Mouse (Mus musculus) liver, embryonic 12.5 days (tissue): ENCODE data around the gene Dclk2. TPM values are rescaled to one million over a fixed set of nuclear protein-coding genes. Genes with fewer than 3 reads are reported as not detected.

ENCODE experiments used
- ATAC-seq: fragments of 200-750 bp; cut with Nextera tagmentation; 2 replicates; pipeline ENCODE4 v1.8.0; 2017; ENCODE audit warnings: moderate number of reproducible peaks, mild to moderate bottlenecking, moderate library complexity
- H3K27ac ChIP-seq: fragments of 300-500 bp; sonication (generic); 2 replicates; pipeline ENCODE4 v1.5.1; 2016; ENCODE audit warnings: mild to moderate bottlenecking
- H3K27me3 ChIP-seq: fragments of 300-500 bp; sonication (generic); replicated peaks from 2 replicates; pipeline ENCODE4 v1.6.1; 2016; ENCODE audit warnings: mild to moderate bottlenecking, moderate library complexity
- H3K36me3 ChIP-seq: fragments of 300-500 bp; sonication (generic); 2 replicates; pipeline ENCODE4 v1.6.1; 2016; ENCODE audit warnings: mild to moderate bottlenecking, moderate library complexity
- H3K4me1 ChIP-seq: fragments of 300-500 bp; sonication (generic); 2 replicates; pipeline ENCODE4 v1.6.1; 2016
- H3K4me2 ChIP-seq: fragments of 300-500 bp; sonication (generic); 2 replicates; pipeline ENCODE4 v1.6.1; 2016; ENCODE audit warnings: mild to moderate bottlenecking, moderate library complexity
- H3K4me3 ChIP-seq: fragments of 300-500 bp; sonication (generic); 2 replicates; pipeline ENCODE4 v1.5.1; 2016; ENCODE audit warnings: mild to moderate bottlenecking, moderate library complexity
- H3K9ac ChIP-seq: fragments of 300-500 bp; sonication (generic); 2 replicates; pipeline ENCODE4 v1.6.1; 2016; ENCODE audit warnings: mild to moderate bottlenecking, moderate library complexity
- H3K9me3 ChIP-seq: fragments of 300-500 bp; sonication (generic); replicated peaks from 2 replicates; pipeline ENCODE4 v1.6.1; 2016; ENCODE audit warnings: mild to moderate bottlenecking, moderate library complexity
- WGBS: fragments of 180-500 bp; shearing (Covaris S2); methylation state at CpG from one replicate; pipeline ENCODE4 v1.1.7; 2016; ENCODE audit not compliant: insufficient replicate concordance; 5-methylcytosine and 5-hydroxymethylcytosine counted together
- polyA plus RNA-seq: library from polyadenylated mRNA; unstranded; fragments of >200 nt; fragmentation: Nextera tagmentation; extraction: Ambion mirVana; gene quantifications from 2 replicates; pipeline ENCODE4 v1.2.1, GENCODE M21; 2016

Gene Dclk2
- polyA plus RNA-seq, 1 experiment from 2014 or later, result 11.3 TPM

GRCm38 (mm10) chr3:86761095-86762035 is 159.3 kb downstream of the Dclk2 start:
- no peak overlapping the region for H3K9ac ChIP-seq
- H3K4me2 ChIP-seq, result no peak overlapping the region
- WGBS, result 59% methylated on average over 9 of the region's 9 CpGs
- H3K27me3 ChIP-seq, result no peaks in the 10 kb centered on the region
- no peaks in the 10 kb centered on the region for H3K9me3 ChIP-seq
- no peaks in the 10 kb centered on the region for H3K4me1 ChIP-seq
- no peaks in the 10 kb centered on the region for H3K36me3 ChIP-seq
- no peak overlapping the region for H3K27ac ChIP-seq
- no peak overlapping the region for H3K4me3 ChIP-seq
- ATAC-seq, result no peak

- H3K27ac ChIP-seq, result no peak overlapping the region
- no peak overlapping the region for H3K9ac ChIP-seq
- H3K9me3 ChIP-seq, result no peaks in the 10 kb centered on the region
- H3K4me1 ChIP-seq, result no peaks in the 10 kb centered on the region
- H3K27me3 ChIP-seq, result no peaks in the 10 kb centered on the region
- no peak for ATAC-seq
- H3K4me3 ChIP-seq, result no peak overlapping the region
- whole genome bisulfite sequencing, result 79% methylated on average over 7 of the region's 7 CpGs
- H3K36me3 ChIP-seq, result no peaks in the 10 kb centered on the region
- no peak overlapping the region for H3K4me2 ChIP-seq
Observed at GRCm38 (mm10) chr3:86760474-86760873, 160.2 kb downstream of the Dclk2 start.

DNA sequence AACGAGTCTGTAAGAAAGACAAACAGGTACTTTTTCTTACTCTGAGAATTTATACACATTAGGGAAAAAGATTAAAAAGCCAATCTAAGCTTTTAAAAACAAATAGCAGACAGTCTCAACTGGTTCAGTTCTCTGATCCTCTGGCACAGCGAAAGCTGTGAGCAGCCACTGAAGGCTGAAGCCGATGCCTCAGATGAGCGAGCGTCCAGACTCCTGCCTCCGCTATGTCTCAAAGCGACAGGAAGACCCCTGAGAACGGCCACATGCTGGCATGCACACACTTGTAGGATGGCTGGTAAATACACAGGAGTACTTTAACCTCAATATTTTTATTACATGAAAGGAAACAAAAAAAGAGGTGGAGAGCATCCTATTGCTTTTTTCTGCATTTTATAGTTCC is 160.8 kb downstream of the Dclk2 start:
- Histone ChIP-seq H3K4me2 (no peak overlapping the region), H3K27me3 (no peaks in the 10 kb centered on the region), H3K36me3 (no peaks in the 10 kb centered on the region), H3K4me3 (no peak overlapping the region), H3K9ac (no peak overlapping the region), H3K27ac (no peak overlapping the region), H3K4me1 (no peaks in the 10 kb centered on the region), H3K9me3 (no peaks in the 10 kb centered on the region)
- WGBS, result 79% methylated on average over 8 of the region's 8 CpGs
- no peak for ATAC-seq

DNA sequence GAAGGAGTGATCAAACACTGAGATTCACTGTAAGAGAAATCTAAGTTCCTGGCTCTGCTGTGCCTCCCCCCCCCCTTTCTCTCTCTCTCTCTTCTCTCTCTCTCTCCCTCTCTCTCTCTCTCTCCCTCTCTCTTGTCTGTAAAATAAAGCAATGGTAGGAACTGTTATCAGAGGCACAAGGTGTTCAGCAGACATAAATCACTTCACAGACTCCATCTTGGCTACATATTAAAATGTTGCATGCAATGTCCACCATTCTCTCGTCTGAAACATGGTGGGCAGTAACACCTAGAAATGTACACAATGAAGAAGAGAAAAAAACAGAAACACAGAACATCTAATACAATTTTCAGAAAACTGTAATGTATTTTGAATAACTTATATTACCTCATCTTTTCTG is 161.3 kb downstream of the Dclk2 start:
- no peak overlapping the region for H3K4me3 ChIP-seq
- H3K27ac ChIP-seq, result no peak overlapping the region
- no peaks in the 10 kb centered on the region for H3K4me1 ChIP-seq
- H3K9ac ChIP-seq, result no peak overlapping the region
- 67% methylated on average over 1 of the region's 1 CpGs for WGBS
- no peaks in the 10 kb centered on the region for H3K36me3 ChIP-seq
- H3K4me2 ChIP-seq, result no peak overlapping the region
- H3K27me3 ChIP-seq, result no peaks in the 10 kb centered on the region
- ATAC-seq, result no peak
- no peaks in the 10 kb centered on the region for H3K9me3 ChIP-seq

GRCm38 (mm10) chr3:86758727-86759126 is 161.9 kb downstream of the Dclk2 start:
- H3K4me1 ChIP-seq, result no peaks in the 10 kb centered on the region
- WGBS, result 57% methylated on average over 6 of the region's 6 CpGs
- 0 out of 2 replicates have a peak overlapping the region, but pooled peaks have one; percentile 6 for H3K4me2 ChIP-seq
- no peak overlapping the region for H3K27ac ChIP-seq
- H3K27me3 ChIP-seq, result no peaks in the 10 kb centered on the region
- H3K9me3 ChIP-seq, result no peaks in the 10 kb centered on the region
- no peaks in the 10 kb centered on the region for H3K36me3 ChIP-seq
- no peak overlapping the region for H3K9ac ChIP-seq
- no peak overlapping the region for H3K4me3 ChIP-seq
- no peak for ATAC-seq

DNA sequence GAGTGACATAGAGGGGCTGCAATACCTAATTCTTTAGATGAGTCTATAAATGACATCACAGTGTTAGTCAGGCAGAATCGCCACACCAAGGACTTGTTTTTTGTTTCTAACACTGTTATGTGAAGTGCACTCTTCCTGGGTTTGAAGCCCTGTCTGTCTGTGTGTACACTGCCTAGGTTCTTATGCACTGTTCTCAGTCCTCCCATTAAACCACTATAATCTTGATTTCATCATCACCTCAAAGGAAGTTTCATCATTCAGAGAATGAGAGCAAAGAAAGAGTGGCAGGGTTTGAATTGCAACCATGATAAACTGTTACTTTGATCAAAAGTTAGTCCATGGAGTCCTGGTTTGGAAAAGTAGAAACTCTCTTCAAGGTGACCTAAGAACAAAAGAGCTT is 164.1 kb downstream of the Dclk2 start:
- Histone ChIP-seq H3K4me3 (no peak overlapping the region), H3K27me3 (no peaks in the 10 kb centered on the region), H3K9me3 (no peaks in the 10 kb centered on the region), H3K36me3 (no peaks in the 10 kb centered on the region), H3K9ac (no peak overlapping the region), H3K4me1 (no peaks in the 10 kb centered on the region), H3K4me2 (no peak overlapping the region), H3K27ac (no peak overlapping the region)
- WGBS, result 82% methylated on average over 1 of the region's 1 CpGs
- no peak for ATAC-seq

DNA sequence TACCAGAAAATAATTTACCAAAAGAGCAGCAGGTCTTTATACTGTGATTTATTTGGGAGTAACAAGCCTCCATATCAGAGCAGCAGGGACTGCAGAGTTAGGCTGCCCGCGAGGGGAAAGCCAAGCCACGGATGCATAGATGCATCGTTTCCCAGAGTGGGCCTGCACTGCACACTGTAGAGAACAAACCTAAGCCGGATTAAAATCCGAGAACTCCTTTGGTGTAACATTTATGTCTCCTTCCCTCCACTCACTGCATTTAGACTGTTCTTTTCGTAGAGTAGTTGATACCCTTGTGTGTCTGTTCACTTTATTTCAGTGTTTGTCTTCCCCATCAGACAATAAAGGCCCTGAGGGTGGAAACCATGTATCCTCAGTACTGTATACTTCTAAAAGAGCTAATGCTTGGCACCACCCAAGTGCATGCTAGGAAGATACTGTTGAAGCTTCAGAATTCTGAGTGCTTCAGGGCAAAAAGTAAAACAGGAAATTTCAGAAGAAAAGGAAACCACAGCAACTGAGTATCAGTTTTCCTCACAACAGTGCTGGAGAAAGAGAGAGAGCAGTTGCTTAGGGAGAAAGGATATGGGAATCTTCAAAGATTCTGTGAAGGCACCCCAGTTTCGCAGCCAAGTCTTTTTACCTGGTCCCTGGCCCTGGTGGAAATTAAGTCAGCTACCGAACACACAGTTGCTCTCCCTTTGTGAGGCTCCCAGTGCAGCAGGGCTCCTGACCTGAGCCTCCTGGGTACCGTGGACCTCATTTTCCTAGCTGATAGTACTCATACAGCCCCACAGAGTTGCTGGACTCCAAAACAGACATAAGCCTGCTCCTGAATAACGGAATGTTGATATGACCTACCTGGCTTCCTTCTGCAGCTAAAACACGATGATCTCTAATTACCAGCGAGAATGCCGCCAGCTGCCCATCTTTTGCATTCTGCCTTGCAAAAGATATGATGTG is 165.8 kb downstream of the Dclk2 start:
- Histone ChIP-seq H3K9ac (no peak overlapping the region), H3K27ac (no peak overlapping the region), H3K4me2 (0 out of 2 replicates have a peak overlapping the region, but pooled peaks have one; percentile 1), H3K27me3 (no peaks in the 10 kb centered on the region), H3K4me3 (no peak overlapping the region), H3K4me1 (no peaks in the 10 kb centered on the region), H3K9me3 (no peaks in the 10 kb centered on the region), H3K36me3 (no peaks in the 10 kb centered on the region)
- 67% methylated on average over 14 of the region's 14 CpGs for WGBS
- no peak for ATAC-seq

- Histone ChIP-seq H3K4me1 (no peaks in the 10 kb centered on the region), H3K9ac (no peak overlapping the region), H3K27me3 (no peaks in the 10 kb centered on the region), H3K27ac (no peak overlapping the region), H3K36me3 (no peaks in the 10 kb centered on the region), H3K4me3 (no peak overlapping the region), H3K4me2 (0 out of 2 replicates have a peak overlapping the region, but pooled peaks have one; percentile 1), H3K9me3 (no peaks in the 10 kb centered on the region)
- 57% methylated on average over 6 of the region's 6 CpGs for WGBS
- no peak for ATAC-seq
Observed at GRCm38 (mm10) chr3:86754178-86754577, 166.5 kb downstream of the Dclk2 start.

DNA sequence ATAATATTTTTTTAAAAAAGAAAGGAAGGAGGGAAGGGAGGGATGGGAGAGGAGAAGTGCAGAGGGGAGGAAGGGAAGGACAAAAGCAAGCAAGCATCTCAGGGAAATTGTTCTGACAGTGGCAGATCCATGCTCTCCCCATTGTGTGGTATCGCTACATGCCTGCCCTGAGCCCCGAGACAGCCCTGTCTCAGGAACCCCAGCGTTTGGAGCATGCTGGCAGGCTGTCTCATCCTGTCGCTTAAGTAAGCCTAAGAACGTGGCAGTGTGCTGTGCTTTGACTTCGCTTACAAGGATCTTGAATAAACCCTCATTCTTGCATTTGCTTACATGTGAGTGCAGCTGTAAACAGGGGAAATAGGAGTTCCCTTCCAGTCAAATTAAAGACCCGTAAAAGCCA is 170.0 kb downstream of the Dclk2 start:
- Histone ChIP-seq H3K27ac (no peak overlapping the region), H3K4me2 (no peak overlapping the region), H3K27me3 (no peaks in the 10 kb centered on the region), H3K4me3 (no peak overlapping the region), H3K9ac (no peak overlapping the region), H3K9me3 (no peaks in the 10 kb centered on the region), H3K4me1 (no peaks in the 10 kb centered on the region), H3K36me3 (no peaks in the 10 kb centered on the region)
- ATAC-seq, result no peak
- 55% methylated on average over 7 of the region's 7 CpGs for WGBS

DNA sequence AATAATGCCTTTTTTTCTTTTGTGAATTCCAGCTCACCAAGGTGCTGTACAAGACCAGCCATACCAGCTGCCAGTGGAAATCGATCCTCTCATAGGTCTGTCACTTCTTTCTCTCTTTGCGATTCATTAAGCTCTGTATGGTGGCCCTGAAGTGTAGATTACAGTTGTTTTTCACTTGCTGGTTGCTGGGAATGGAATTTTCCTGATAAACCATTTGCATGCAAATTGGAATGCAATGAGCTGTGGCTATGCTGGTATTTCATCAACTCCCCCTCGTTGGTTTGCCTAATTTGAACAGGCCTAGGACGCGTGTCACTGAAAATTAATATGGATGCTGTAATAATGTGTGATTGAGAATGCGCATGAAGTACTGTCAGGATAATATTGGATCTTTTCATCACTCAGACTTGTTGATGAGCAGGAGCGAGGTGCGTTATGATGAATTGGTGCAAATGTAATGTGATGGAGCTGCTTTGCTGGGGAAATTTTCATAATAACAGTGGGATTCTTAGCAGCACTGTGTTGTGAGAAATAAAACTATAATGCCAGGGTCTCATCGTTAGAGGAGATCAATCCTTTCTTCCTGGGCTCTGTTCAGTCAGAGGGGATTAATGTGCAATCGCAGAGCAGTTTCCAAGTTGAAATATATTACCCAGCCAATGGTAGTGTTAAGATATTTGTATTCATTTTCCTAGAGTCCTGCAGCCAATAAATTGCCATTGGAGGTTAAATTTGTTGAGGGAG is 174.7 kb downstream of the Dclk2 start:
- 72% methylated on average over 10 of the region's 10 CpGs for WGBS
- no peak overlapping the region for H3K9ac ChIP-seq
- H3K4me1 ChIP-seq, result no peaks in the 10 kb centered on the region
- H3K4me3 ChIP-seq, result no peak overlapping the region
- no peaks in the 10 kb centered on the region for H3K27me3 ChIP-seq
- H3K9me3 ChIP-seq, result no peaks in the 10 kb centered on the region
- H3K27ac ChIP-seq, result no peak overlapping the region
- H3K4me2 ChIP-seq, result no peak overlapping the region
- no peaks in the 10 kb centered on the region for H3K36me3 ChIP-seq
- no peak for ATAC-seq

GRCm38 (mm10) chr3:86745348-86745747 is 175.3 kb downstream of the Dclk2 start:
- H3K9ac ChIP-seq, result no peak overlapping the region
- no peak overlapping the region for H3K27ac ChIP-seq
- 77% methylated on average over 4 of the region's 4 CpGs for WGBS
- H3K36me3 ChIP-seq, result no peaks in the 10 kb centered on the region
- no peaks in the 10 kb centered on the region for H3K4me1 ChIP-seq
- H3K27me3 ChIP-seq, result no peaks in the 10 kb centered on the region
- ATAC-seq, result no peak
- no peaks in the 10 kb centered on the region for H3K9me3 ChIP-seq
- no peak overlapping the region for H3K4me3 ChIP-seq
- no peak overlapping the region for H3K4me2 ChIP-seq
